Mouse (Mus musculus): ENCODE measurements around the gene Chic2. TPM values are rescaled to one million over a fixed set of nuclear protein-coding genes. Genes with fewer than 3 reads are reported as not detected.

Chic2 gene
- polyA plus RNA-seq, 1 experiment: 25.2 TPM

- TF ChIP-seq TCF12 (IDR thresholded peaks at IDR 0.05; ENCODE audit: insufficient read depth, poor library complexity, severe bottlenecking) (no peak), POLR2A (IDR thresholded peaks at IDR 0.05; ENCODE audit: insufficient read length, low read depth) (no peak), SRF (IDR thresholded peaks at IDR 0.05; ENCODE audit: control insufficient read depth, insufficient read length, low read depth) (no peak), MYOG (IDR thresholded peaks at IDR 0.05; ENCODE audit: control insufficient read depth in 1 of 3, insufficient read depth in 1 of 3, insufficient read length in 2 of 3, low read depth in 2 of 3) (no peak), MAX (IDR thresholded peaks at IDR 0.05; ENCODE audit: low read depth) (no peak), REST (IDR thresholded peaks at IDR 0.05; ENCODE audit: insufficient read depth, insufficient read length) (no peak), CEBPB (IDR thresholded peaks at IDR 0.05; ENCODE audit: insufficient read depth, poor library complexity, severe bottlenecking) (no peak)
- H3K4me2 ChIP-seq (ENCODE audit: low read depth): no peak overlapping the region
- no peak overlapping the region for H3ac ChIP-seq (ENCODE audit: control insufficient read depth, insufficient read length)
- peaks cover 8% of the 10 kb centered on the region for H3K36me3 ChIP-seq (ENCODE audit: control insufficient read depth, insufficient read depth)
- H3K27me3 ChIP-seq (ENCODE audit: control insufficient read depth, insufficient read depth, insufficient read length): no peaks in the 10 kb centered on the region
- H3K79me2 ChIP-seq (ENCODE audit: control insufficient read depth, insufficient read depth): no peaks in the 10 kb centered on the region
- no peak overlapping the region for H3K4me3 ChIP-seq
Observed at GRCm38 (mm10) chr5:74998716-74999512, 45.7 kb downstream of the Chic2 start.

DNA sequence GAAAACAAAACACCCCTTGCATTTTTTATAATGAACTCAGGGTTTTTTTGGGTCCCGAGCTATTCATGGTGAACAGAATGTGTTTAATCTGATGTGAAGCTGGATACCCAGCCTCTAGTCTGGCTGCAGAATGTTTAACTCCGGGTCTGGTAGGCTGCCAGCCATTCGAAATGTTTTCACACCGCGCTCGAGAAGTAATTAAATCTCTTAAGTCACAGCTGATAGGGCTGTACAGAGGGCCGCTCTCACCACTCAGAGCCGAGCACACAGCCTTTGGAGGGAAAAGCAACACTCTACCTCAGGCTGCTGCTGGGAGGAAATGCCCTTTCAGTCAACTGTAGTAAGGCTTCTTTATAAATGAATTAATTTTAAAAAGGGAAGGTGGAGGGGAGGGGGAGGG, 49.6 kb downstream of the Chic2 start:
- Histone ChIP-seq H3ac (ENCODE audit: control insufficient read depth, insufficient read length) (no peak overlapping the region), H3K36me3 (ENCODE audit: control insufficient read depth, insufficient read depth) (peaks cover 4% of the 10 kb centered on the region), H3K27me3 (ENCODE audit: control insufficient read depth, insufficient read depth, insufficient read length) (no peaks in the 10 kb centered on the region), H3K79me2 (ENCODE audit: control insufficient read depth, insufficient read depth) (no peaks in the 10 kb centered on the region), H3K4me3 (no peak overlapping the region), H3K4me2 (ENCODE audit: low read depth) (no peak overlapping the region)
- TF ChIP-seq SRF (IDR thresholded peaks at IDR 0.05; ENCODE audit: control insufficient read depth, insufficient read length, low read depth) (no peak), TCF3 (IDR thresholded peaks at IDR 0.05; ENCODE audit: insufficient read length, low read depth) (no peak)

DNA sequence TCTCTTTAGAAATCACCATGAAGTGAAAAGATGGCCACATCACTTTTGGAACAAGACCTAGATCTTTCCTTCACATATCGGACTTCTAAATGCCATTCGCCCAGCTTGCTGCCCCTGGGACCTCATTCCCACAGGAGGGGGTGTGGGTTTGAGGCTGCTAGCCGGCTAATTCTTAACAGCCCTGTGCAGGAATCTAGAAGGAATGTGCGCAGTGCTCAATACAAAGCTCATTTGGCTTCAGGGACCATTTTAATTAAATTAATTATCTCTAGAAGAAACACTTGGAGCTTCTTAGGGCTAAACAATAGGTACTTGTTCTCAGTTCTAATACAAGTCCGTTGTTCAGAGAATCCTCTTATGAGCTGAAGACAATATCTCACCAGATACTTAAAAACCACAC, 60.5 kb downstream of the Chic2 start:
- no peaks in the 10 kb centered on the region for H3K36me3 ChIP-seq (ENCODE audit: control insufficient read depth, insufficient read depth)
- no peaks in the 10 kb centered on the region for H3K27me3 ChIP-seq (ENCODE audit: control insufficient read depth, insufficient read depth, insufficient read length)
- H3ac ChIP-seq (ENCODE audit: control insufficient read depth, insufficient read length): no peak overlapping the region
- no peaks in the 10 kb centered on the region for H3K79me2 ChIP-seq (ENCODE audit: control insufficient read depth, insufficient read depth)
- no peak overlapping the region for H3K4me3 ChIP-seq
- no peak overlapping the region for H3K4me2 ChIP-seq (ENCODE audit: low read depth)
- TF ChIP-seq POLR2A (IDR thresholded peaks at IDR 0.05; ENCODE audit: insufficient read length, low read depth) (no peak), CEBPB (IDR thresholded peaks at IDR 0.05; ENCODE audit: insufficient read depth, poor library complexity, severe bottlenecking) (no peak), REST (IDR thresholded peaks at IDR 0.05; ENCODE audit: insufficient read depth, insufficient read length) (no peak), POLR2AphosphoS2 (IDR thresholded peaks at IDR 0.05; ENCODE audit: insufficient read length, low read depth) (no peak), TCF3 (IDR thresholded peaks at IDR 0.05; ENCODE audit: insufficient read length, low read depth) (no peak), E2F4 (IDR thresholded peaks at IDR 0.05; ENCODE audit: insufficient read depth) (no peak), MAX (IDR thresholded peaks at IDR 0.05; ENCODE audit: low read depth) (no peak), USF1 (IDR thresholded peaks at IDR 0.05; ENCODE audit: low read depth) (no peak), SRF (IDR thresholded peaks at IDR 0.05; ENCODE audit: control insufficient read depth, insufficient read length, low read depth) (no peak), MYOG (IDR thresholded peaks at IDR 0.05; ENCODE audit: control insufficient read depth in 1 of 3, insufficient read depth in 1 of 3, insufficient read length in 2 of 3, low read depth in 2 of 3) (no peak), TCF12 (IDR thresholded peaks at IDR 0.05; ENCODE audit: insufficient read depth, poor library complexity, severe bottlenecking) (no peak), MYOD1 (IDR thresholded peaks at IDR 0.05; ENCODE audit: control insufficient read depth in 1 of 3, insufficient read length in 2 of 3, low read depth in 2 of 3) (no peak)

DNA sequence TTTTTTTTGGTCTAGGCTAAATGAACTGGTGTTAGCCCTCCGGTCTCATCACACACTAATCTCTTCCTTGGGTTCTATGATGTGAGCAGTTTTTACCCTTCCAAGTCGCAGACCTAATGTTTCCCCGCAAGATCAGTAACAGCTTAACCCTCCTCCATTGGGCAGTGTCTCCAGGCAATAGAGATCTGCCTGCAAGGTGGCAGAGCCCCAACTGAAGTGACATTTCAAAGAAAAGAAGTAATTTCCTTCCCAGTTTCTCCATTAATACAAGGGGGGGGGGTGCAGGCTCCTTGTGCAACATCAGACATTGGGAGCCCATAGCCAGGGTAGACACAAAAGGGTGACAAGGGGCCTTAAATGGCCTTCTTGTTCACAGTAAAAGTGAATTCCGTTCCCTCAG, 64.0 kb downstream of the Chic2 start:
- H3K79me2 ChIP-seq (ENCODE audit: control insufficient read depth, insufficient read depth): no peaks in the 10 kb centered on the region
- no peak overlapping the region for H3K4me2 ChIP-seq (ENCODE audit: low read depth)
- no peak overlapping the region for H3K4me3 ChIP-seq
- no peaks in the 10 kb centered on the region for H3K27me3 ChIP-seq (ENCODE audit: control insufficient read depth, insufficient read depth, insufficient read length)
- TF ChIP-seq POLR2A (IDR thresholded peaks at IDR 0.05; ENCODE audit: insufficient read length, low read depth) (no peak), USF1 (IDR thresholded peaks at IDR 0.05; ENCODE audit: low read depth) (no peak), MAX (IDR thresholded peaks at IDR 0.05; ENCODE audit: low read depth) (no peak), TCF3 (IDR thresholded peaks at IDR 0.05; ENCODE audit: insufficient read length, low read depth) (no peak), TCF12 (IDR thresholded peaks at IDR 0.05; ENCODE audit: insufficient read depth, poor library complexity, severe bottlenecking) (no peak), REST (IDR thresholded peaks at IDR 0.05; ENCODE audit: insufficient read depth, insufficient read length) (no peak), E2F4 (IDR thresholded peaks at IDR 0.05; ENCODE audit: insufficient read depth) (no peak), POLR2AphosphoS2 (IDR thresholded peaks at IDR 0.05; ENCODE audit: insufficient read length, low read depth) (no peak), MYOG (IDR thresholded peaks at IDR 0.05; ENCODE audit: control insufficient read depth in 1 of 3, insufficient read depth in 1 of 3, insufficient read length in 2 of 3, low read depth in 2 of 3) (no peak), SRF (IDR thresholded peaks at IDR 0.05; ENCODE audit: control insufficient read depth, insufficient read length, low read depth) (no peak), CEBPB (IDR thresholded peaks at IDR 0.05; ENCODE audit: insufficient read depth, poor library complexity, severe bottlenecking) (no peak)
- H3ac ChIP-seq (ENCODE audit: control insufficient read depth, insufficient read length): no peak overlapping the region
- no peaks in the 10 kb centered on the region for H3K36me3 ChIP-seq (ENCODE audit: control insufficient read depth, insufficient read depth)

- no peak overlapping the region for H3K4me2 ChIP-seq (ENCODE audit: low read depth)
- H3K79me2 ChIP-seq (ENCODE audit: control insufficient read depth, insufficient read depth): no peaks in the 10 kb centered on the region
- H3K27me3 ChIP-seq (ENCODE audit: control insufficient read depth, insufficient read depth, insufficient read length): no peaks in the 10 kb centered on the region
- H3K4me3 ChIP-seq: no peak overlapping the region
- TF ChIP-seq MAX (IDR thresholded peaks at IDR 0.05; ENCODE audit: low read depth) (no peak), MYOD1 (IDR thresholded peaks at IDR 0.05; ENCODE audit: control insufficient read depth in 1 of 3, insufficient read length in 2 of 3, low read depth in 2 of 3) (peak in 1 of 3 experiments; percentile 58), REST (IDR thresholded peaks at IDR 0.05; ENCODE audit: insufficient read depth, insufficient read length) (no peak), CEBPB (IDR thresholded peaks at IDR 0.05; ENCODE audit: insufficient read depth, poor library complexity, severe bottlenecking) (no peak), USF1 (IDR thresholded peaks at IDR 0.05; ENCODE audit: low read depth) (no peak)
- no peak overlapping the region for H3ac ChIP-seq (ENCODE audit: control insufficient read depth, insufficient read length)
- H3K36me3 ChIP-seq (ENCODE audit: control insufficient read depth, insufficient read depth): no peaks in the 10 kb centered on the region
Observed at GRCm38 (mm10) chr5:74980154-74980553, 64.4 kb downstream of the Chic2 start.

All from myocyte (in vitro differentiated cells).